Comparison of ENCODE assay signal across 16 mouse cellular contexts in the genomic region with DNA sequence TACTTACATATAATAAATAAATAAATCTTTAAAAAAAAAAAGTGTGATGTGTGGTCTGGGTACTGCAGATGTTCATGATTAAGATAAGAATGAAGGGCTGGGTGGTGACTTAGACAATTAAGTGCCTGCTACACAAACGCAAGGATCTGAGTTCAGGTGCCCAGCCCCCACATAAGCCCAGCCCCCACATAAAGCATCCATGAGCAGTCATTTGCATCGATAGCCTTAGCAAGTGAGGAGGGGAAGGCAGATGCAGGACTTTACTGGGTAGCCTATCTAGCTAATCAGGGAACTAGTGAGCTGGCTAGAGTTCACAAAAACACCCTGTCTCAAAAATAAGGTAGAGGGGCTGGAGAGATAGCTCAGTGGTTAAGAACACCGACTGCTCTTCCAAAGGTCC.
"Had no signal": no experiment of that assay in that cellular context is flagged by ENCODE, and none has a peak within 500 bp of the region (broad histone marks: within the 10 kb centered on the region; RNA-seq: fewer than 3 reads in every experiment).

No protein-coding gene starts in this region.

- H3K4me3 ChIP-seq: lung, embryonic 15.5 days; megakaryocyte, embryonic 14.5 days; midbrain, embryonic 13.5 days; midbrain, embryonic 15.5 days; neural tube, embryonic 12.5 days; stomach, embryonic 15.5 days had no signal

- H3K4me2 ChIP-seq: lung, embryonic 15.5 days; midbrain, embryonic 11.5 days; midbrain, embryonic 13.5 days; midbrain, embryonic 15.5 days; neural tube, embryonic 12.5 days; stomach, embryonic 15.5 days had no signal

- DNase-seq: lung, adult 2 months; lung, postnatal 14 days; lung, postnatal 36 days; right cerebral cortex, postnatal 14 days; thymus, adult 2 months; thymus, postnatal 25 days had no signal

- H3K27ac ChIP-seq: macrophage; midbrain, embryonic 13.5 days; midbrain, embryonic 15.5 days; neural tube, embryonic 12.5 days; stomach, embryonic 15.5 days; stomach, postnatal 0 days had no signal

- H3K9ac ChIP-seq: lung, embryonic 15.5 days; midbrain, embryonic 13.5 days; midbrain, embryonic 15.5 days; neural tube, embryonic 12.5 days; stomach, embryonic 15.5 days had no signal

- H3K9me3 ChIP-seq: lung, embryonic 15.5 days; midbrain, embryonic 13.5 days; midbrain, embryonic 15.5 days; neural tube, embryonic 12.5 days; stomach, embryonic 15.5 days had no signal

- H3K36me3 ChIP-seq: lung, embryonic 15.5 days; midbrain, embryonic 13.5 days; midbrain, embryonic 15.5 days; neural tube, embryonic 12.5 days; stomach, embryonic 15.5 days had no signal

- ATAC-seq: lung, postnatal 0 days; midbrain, embryonic 13.5 days; midbrain, embryonic 15.5 days had no signal

- H3K4me1 ChIP-seq: megakaryocyte, embryonic 14.5 days; midbrain, embryonic 13.5 days; midbrain, embryonic 15.5 days; neural tube, embryonic 12.5 days had no signal

- H3K27me3 ChIP-seq: lung, embryonic 15.5 days; midbrain, embryonic 13.5 days; midbrain, embryonic 15.5 days; neural tube, embryonic 12.5 days; stomach, embryonic 15.5 days had no signal
